Mouse (Mus musculus) E14TG2a.4 (cell line): ENCODE measurements at regions not wholly inside any gene's neighbourhood (a gene's known extent, or its start where the extent isn't known, plus 50 kb on each side); places are given as distances from the start of the nearest gene placed in this dataset.

Experiments used
- CTCF ChIP-seq: conservative IDR thresholded peaks from 2 replicates; pipeline ENCODE4 v1.5.1; 2014; ENCODE audit warnings: low read length
- NANOG ChIP-seq: IDR thresholded peaks from 2 replicates; pipeline ENCODE4 v1.6.1; 2014; ENCODE audit warnings: borderline replicate concordance, low read length, mixed read lengths
- POU5F1 ChIP-seq: IDR thresholded peaks from 2 replicates; pipeline ENCODE4 v1.6.1; 2014; ENCODE audit warnings: low read length, borderline replicate concordance

DNA sequence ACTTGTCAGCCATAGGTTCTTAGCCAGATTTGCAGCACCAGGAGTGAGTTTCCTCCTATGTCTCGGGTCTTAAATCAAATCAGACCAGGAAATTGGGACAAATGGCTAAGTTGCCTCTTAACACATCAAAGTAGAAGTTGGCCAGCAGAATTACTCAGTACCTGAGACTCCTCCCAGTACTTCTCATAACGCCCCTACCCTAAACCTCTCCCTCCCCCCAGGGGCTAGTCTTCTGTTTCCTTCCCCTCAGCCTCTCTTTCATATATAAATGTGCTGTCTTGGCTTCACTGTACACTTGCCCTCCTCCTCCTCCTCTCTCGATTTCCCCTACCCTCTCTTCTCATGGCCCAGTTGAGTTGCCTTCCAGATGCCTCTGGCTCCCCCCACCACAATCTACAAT, 79.9 kb upstream of the Sox13 start:
- TF ChIP-seq CTCF (no peak), NANOG (no peak), POU5F1 (no peak)
